Mouse (Mus musculus) MEL (cell line): ENCODE measurements around the gene Hmcn2. TPM values are rescaled to one million over a fixed set of nuclear protein-coding genes. Genes with fewer than 3 reads are reported as not detected.

Experiments used
- DNase-seq: peaks from one replicate; pipeline ENCODE4 v3.0.0; 2011; ENCODE audit warnings: low read depth, low spot score
- H3K27ac ChIP-seq: 2 replicates; pipeline ENCODE4 v1.5.1; 2012; ENCODE audit warnings: low read depth, mild to moderate bottlenecking, control low read depth, low read length, moderate library complexity; ENCODE audit not compliant: control insufficient read depth
- H3K27me3 ChIP-seq, 2 experiments: fragments of 150-350 bp in 1 of 2; sonication (generic) in 1 of 2; 2 replicates each; pipeline ENCODE4 v1.6.1; 2012; ENCODE audit warnings: low read length in 2 of 2, mild to moderate bottlenecking in 2 of 2, improper control_type of control experiment in 1 of 2, moderate library complexity in 1 of 2; ENCODE audit not compliant: insufficient read depth in 2 of 2, control insufficient read depth in 1 of 2
- H3K36me3 ChIP-seq, 2 experiments: 2 replicates each; pipeline ENCODE4 v1.6.1; 2012 to 2014; ENCODE audit warnings: low read length in 2 of 2, improper control_type of control experiment in 1 of 2, inconsistent platforms in 1 of 2, mild to moderate bottlenecking in 1 of 2; ENCODE audit not compliant: insufficient read depth in 2 of 2, control insufficient read depth in 1 of 2
- H3K4me1 ChIP-seq, 2 experiments: fragments of 150-350 bp in 1 of 2; sonication (generic) in 1 of 2; 2 replicates each; pipeline ENCODE4 v1.6.1; 2012; ENCODE audit warnings: low read length in 2 of 2, improper control_type of control experiment in 1 of 2, mild to moderate bottlenecking in 1 of 2; ENCODE audit not compliant: insufficient read depth in 2 of 2, control insufficient read depth in 1 of 2
- H3K4me3 ChIP-seq, 2 experiments: fragments of 150-350 bp in 1 of 2; sonication (generic) in 1 of 2; 2 replicates each; pipeline ENCODE4 v1.5.1; 2012; ENCODE audit warnings: low read depth in 2 of 2, low read length in 2 of 2, mild to moderate bottlenecking in 2 of 2, moderate library complexity in 2 of 2, control low read depth in 1 of 2, improper control_type of control experiment in 1 of 2; ENCODE audit not compliant: control insufficient read depth in 1 of 2, insufficient read depth in 1 of 2
- H3K79me2 ChIP-seq: 2 replicates; pipeline ENCODE4 v1.6.1; 2012; ENCODE audit warnings: mild to moderate bottlenecking, low read length, moderate library complexity; ENCODE audit not compliant: control insufficient read depth, poor library complexity, insufficient read depth
- H3K9ac ChIP-seq: 2 replicates; pipeline ENCODE4 v1.6.1; 2012; ENCODE audit warnings: low read depth, mild to moderate bottlenecking, control low read depth, low read length, moderate library complexity; ENCODE audit not compliant: control insufficient read depth, poor library complexity, severe bottlenecking
- H3K9me3 ChIP-seq: fragments of 150-350 bp; sonication (generic); replicated peaks from 2 replicates; pipeline ENCODE4 v1.6.1; 2012; ENCODE audit warnings: mild to moderate bottlenecking, low read length, improper control_type of control experiment, moderate library complexity; ENCODE audit not compliant: insufficient read depth
- CHD1 ChIP-seq: IDR thresholded peaks from 2 replicates; pipeline ENCODE4 v1.6.1; 2012; ENCODE audit warnings: low read depth, mild to moderate bottlenecking, inconsistent platforms, low read length, improper control_type of control experiment
- CHD2 ChIP-seq: IDR thresholded peaks from 2 replicates; pipeline ENCODE4 v1.6.1; 2011; ENCODE audit warnings: low read length, improper control_type of control experiment
- CTCF ChIP-seq, 3 experiments: IDR thresholded peaks in 2 of 3; conservative IDR thresholded peaks in 1 of 3; 2 replicates each; pipeline ENCODE4 v1.5.1; 2011 to 2012; ENCODE audit warnings: low read length in 3 of 3, low read depth in 2 of 3, mild to moderate bottlenecking in 2 of 3, improper control_type of control experiment in 1 of 3, inconsistent platforms in 1 of 3, mixed read lengths in 1 of 3, moderate library complexity in 1 of 3; ENCODE audit not compliant: control insufficient read depth in 1 of 3, insufficient read depth in 1 of 3, poor library complexity in 1 of 3, severe bottlenecking in 1 of 3
- EP300 ChIP-seq, 2 experiments: IDR thresholded peaks; 2 replicates each; pipeline ENCODE4 v1.6.1; 2011; ENCODE audit warnings: improper control_type of control experiment in 2 of 2, low read length in 2 of 2, low read depth in 1 of 2, mild to moderate bottlenecking in 1 of 2
- ETS1 ChIP-seq: IDR thresholded peaks from 2 replicates; pipeline ENCODE4 v1.6.1; 2012; ENCODE audit warnings: low read depth, mild to moderate bottlenecking, inconsistent platforms, low read length, improper control_type of control experiment, moderate library complexity
- GABPA ChIP-seq: IDR thresholded peaks from 2 replicates; pipeline ENCODE4 v1.6.1; 2012; ENCODE audit warnings: low read depth, mild to moderate bottlenecking, inconsistent platforms, low read length, improper control_type of control experiment, moderate library complexity
- MAX ChIP-seq: IDR thresholded peaks from 2 replicates; pipeline ENCODE4 v1.6.1; 2011; ENCODE audit warnings: low read length, improper control_type of control experiment
- MEF2A ChIP-seq: IDR thresholded peaks from 2 replicates; pipeline ENCODE4 v1.6.1; 2014; ENCODE audit warnings: low read depth, mild to moderate bottlenecking, inconsistent platforms, low read length, improper control_type of control experiment; ENCODE audit not compliant: poor library complexity, insufficient replicate concordance, severe bottlenecking; ENCODE audit errors: extremely low read depth
- MXI1 ChIP-seq: IDR thresholded peaks from 2 replicates; pipeline ENCODE4 v1.6.1; 2011; ENCODE audit warnings: mild to moderate bottlenecking, low read depth, low read length, improper control_type of control experiment
- MYB ChIP-seq: IDR thresholded peaks from 2 replicates; pipeline ENCODE4 v1.6.1; 2011; ENCODE audit warnings: mild to moderate bottlenecking, low read depth, low read length, improper control_type of control experiment
- NELFE ChIP-seq: IDR thresholded peaks from 2 replicates; pipeline ENCODE4 v1.6.1; 2011; ENCODE audit warnings: low read depth, low read length, improper control_type of control experiment
- NRF1 ChIP-seq: IDR thresholded peaks from 2 replicates; pipeline ENCODE4 v1.6.1; 2014; ENCODE audit warnings: low read depth, mild to moderate bottlenecking, inconsistent platforms, low read length, improper control_type of control experiment, moderate library complexity; ENCODE audit not compliant: poor library complexity, insufficient read depth, severe bottlenecking
- POLR2AphosphoS2 ChIP-seq: IDR thresholded peaks from 2 replicates; pipeline ENCODE4 v1.6.1; 2011; ENCODE audit warnings: low read length, improper control_type of control experiment
- POLR2AphosphoS5 ChIP-seq: IDR thresholded peaks from 2 replicates; pipeline ENCODE4 v1.6.1; 2012; ENCODE audit warnings: low read depth, borderline replicate concordance, mild to moderate bottlenecking, inconsistent platforms, low read length, moderate library complexity, mixed read lengths
- RAD21 ChIP-seq: IDR thresholded peaks from 2 replicates; pipeline ENCODE4 v1.6.1; 2011; ENCODE audit warnings: mild to moderate bottlenecking, low read depth, low read length, improper control_type of control experiment
- RCOR1 ChIP-seq: IDR thresholded peaks from 2 replicates; pipeline ENCODE4 v1.6.1; 2012; ENCODE audit warnings: low read depth, mild to moderate bottlenecking, inconsistent platforms, low read length, improper control_type of control experiment
- UBTF ChIP-seq: IDR thresholded peaks from 2 replicates; pipeline ENCODE4 v1.6.1; 2012; ENCODE audit warnings: low read depth, mild to moderate bottlenecking, inconsistent platforms, low read length, improper control_type of control experiment, moderate library complexity, borderline replicate concordance; ENCODE audit not compliant: insufficient read depth
- USF1 ChIP-seq: IDR thresholded peaks from 2 replicates; pipeline ENCODE4 v1.6.1; 2014; ENCODE audit warnings: low read depth, mild to moderate bottlenecking, inconsistent platforms, low read length, improper control_type of control experiment, moderate library complexity
- ZC3H11A ChIP-seq: IDR thresholded peaks from 2 replicates; pipeline ENCODE4 v1.6.1; 2012; ENCODE audit warnings: low read depth, mild to moderate bottlenecking, inconsistent platforms, low read length, improper control_type of control experiment
- ZKSCAN1 ChIP-seq: IDR thresholded peaks from 2 replicates; pipeline ENCODE4 v1.6.1; 2012; ENCODE audit warnings: low read depth, mild to moderate bottlenecking, inconsistent platforms, low read length, improper control_type of control experiment, moderate library complexity
- ZMIZ1 ChIP-seq: IDR thresholded peaks from 2 replicates; pipeline ENCODE4 v1.6.1; 2012; ENCODE audit warnings: low read depth, mild to moderate bottlenecking, inconsistent platforms, low read length, improper control_type of control experiment, moderate library complexity
- polyA plus RNA-seq, 2 experiments: library from polyadenylated mRNA; stranded (reverse) in 1 of 2; unstranded in 1 of 2; fragments of >175 nt in 1 of 2; fragments of >200 nt in 1 of 2; gene quantifications; 2 replicates each; pipeline versions ENCODE4 v1.2.1 to v1.2.4; 2012; ENCODE audit warnings: low replicate concordance in 2 of 2, low read depth in 1 of 2; ENCODE audit not compliant: insufficient read length in 2 of 2, insufficient read depth in 1 of 2, missing spikeins in 1 of 2
- total RNA-seq: library from RNA; depleted of rRNA; stranded (reverse); fragments of 300-350 nt; gene quantifications from 2 replicates; pipeline ENCODE4 v1.2.3, GENCODE M21; 2012

Gene Hmcn2
- total and polyA plus RNA-seq, 3 experiments, result 0.18 TPM; not detected in 2

GRCm38 (mm10) chr2:31356771-31357170 lies 42.6 kb downstream of the Hmcn2 start:
- H3K9ac ChIP-seq, result no peak overlapping the region
- no peaks in the 10 kb centered on the region for H3K9me3 ChIP-seq
- H3K27me3 ChIP-seq, result peaks cover 0 to 6% of the 10 kb centered on the region in 2 experiments; a peak in 3 of 4 replicates
- H3K4me1 ChIP-seq, result peaks cover 0 to 3% of the 10 kb centered on the region in 2 experiments; a peak in 1 of 4 replicates
- no peak overlapping the region for H3K4me3 ChIP-seq
- TF ChIP-seq RCOR1 (no peak), RAD21 (no peak), NRF1 (no peak), POLR2AphosphoS5 (no peak), EP300 (IDR thresholded peaks at IDR 0.05; ENCODE audit: low read depth in 1 of 2, low read length in 2 of 2) (no peak), UBTF (no peak), ZMIZ1 (no peak), GABPA (no peak), CHD2 (no peak), NELFE (no peak), ETS1 (no peak), POLR2AphosphoS2 (no peak)
- H3K36me3 ChIP-seq, result no peaks in the 10 kb centered on the region
- H3K79me2 ChIP-seq, result no peaks in the 10 kb centered on the region
- no peak for DNase-seq
- H3K27ac ChIP-seq, result no peak overlapping the region

GRCm38 (mm10) chr2:31359316-31359715 lies 45.1 kb downstream of the Hmcn2 start:
- peaks cover 0 to 3% of the 10 kb centered on the region in 2 experiments; a peak in 1 of 4 replicates for H3K4me1 ChIP-seq
- no peak overlapping the region for H3K9ac ChIP-seq
- TF ChIP-seq CHD1, result no peak
- TF ChIP-seq MAX, result no peak
- TF ChIP-seq ZKSCAN1, result no peak
- TF ChIP-seq RAD21, result peak; percentile 11; the same call in 1 of the 2 replicates
- no peak for TF ChIP-seq MYB
- TF ChIP-seq CHD2, result no peak
- TF ChIP-seq ZC3H11A, result no peak
- TF ChIP-seq CTCF (IDR thresholded peaks at IDR 0.05 in 2 of 3, conservative IDR thresholded peaks at IDR 0.05 in 1 of 3; ENCODE audit: control insufficient read depth in 1 of 3, insufficient read depth in 1 of 3, low read depth in 2 of 3, low read length in 3 of 3, poor library complexity in 1 of 3, severe bottlenecking in 1 of 3), result peak in 2 of 3 experiments; percentile 6 to 24; a peak in 2 of 6 replicates
- TF ChIP-seq MXI1, result no peak
- 0 out of 2 replicates have a peak, but pooled peaks have one; percentile 27 for TF ChIP-seq USF1
- TF ChIP-seq POLR2AphosphoS5, result no peak
- TF ChIP-seq MEF2A, result no peak
- TF ChIP-seq EP300 (IDR thresholded peaks at IDR 0.05; ENCODE audit: low read depth in 1 of 2, low read length in 2 of 2), result no peak
- TF ChIP-seq POLR2AphosphoS2, result no peak
- TF ChIP-seq, all 39 proteins: peak for 3
- no peaks in the 10 kb centered on the region for H3K36me3 ChIP-seq
- H3K4me3 ChIP-seq, result no peak overlapping the region
- H3K27me3 ChIP-seq, result peaks cover 0 to 6% of the 10 kb centered on the region in 2 experiments; a peak in 3 of 4 replicates
- no peak overlapping the region for H3K27ac ChIP-seq
- no peaks in the 10 kb centered on the region for H3K79me2 ChIP-seq
- no peaks in the 10 kb centered on the region for H3K9me3 ChIP-seq
- DNase-seq, result peak; percentile 56
